8 mouse cellular contexts compared by ENCODE assay signal in genomic region chr10:39520123-39520989, GRCm38 (mm10).
DNase-seq lines count a peak whose midpoint lies in the region; ATAC-seq lines count a peak whose summit lies in the region.

No protein-coding gene starts in this region.

- no peaks in the 10 kb centered on the region for H3K27me3 ChIP-seq in kidney, embryonic 15.5 days
- no peaks in the 10 kb centered on the region for H3K27me3 ChIP-seq in lung, embryonic 16.5 days (ENCODE audit: control insufficient read depth, insufficient read depth, low read depth, low read length)

- H3K9ac ChIP-seq in kidney, embryonic 15.5 days = no peak overlapping the region
- no peak overlapping the region for H3K9ac ChIP-seq in lung, embryonic 16.5 days (ENCODE audit: low read length)

- no peak overlapping the region for H3K27ac ChIP-seq in kidney, embryonic 15.5 days
- no peak overlapping the region for H3K27ac ChIP-seq in lung, embryonic 16.5 days (ENCODE audit: low read length)

- no peak overlapping the region for H3K4me3 ChIP-seq in kidney, embryonic 15.5 days (replicated peaks)
- no peak overlapping the region for H3K4me3 ChIP-seq in lung, embryonic 16.5 days (ENCODE audit: low read length)

- H3K36me3 ChIP-seq in kidney, embryonic 15.5 days = peaks cover 21% of the 10 kb centered on the region
- H3K36me3 ChIP-seq in lung, embryonic 16.5 days (ENCODE audit: control insufficient read depth, insufficient read depth, low read length) = peaks cover 8% of the 10 kb centered on the region

- H3K4me2 ChIP-seq in kidney, embryonic 15.5 days = no peak overlapping the region
- no peak overlapping the region for H3K4me2 ChIP-seq in lung, embryonic 16.5 days (ENCODE audit: low read depth, low read length)

- no peaks in the 10 kb centered on the region for H3K9me3 ChIP-seq in kidney, embryonic 15.5 days (replicated peaks)
- H3K9me3 ChIP-seq in lung, embryonic 16.5 days (ENCODE audit: control insufficient read depth, low read length) = no peaks in the 10 kb centered on the region

- H3K4me1 ChIP-seq in kidney, embryonic 15.5 days = peaks cover 55% of the 10 kb centered on the region
- peaks cover 22% of the 10 kb centered on the region for H3K4me1 ChIP-seq in lung, embryonic 16.5 days (replicated peaks; ENCODE audit: control insufficient read depth, insufficient read depth, low read length)

- peak; percentile 57; the same call in 1 of the 2 replicates for ATAC-seq in kidney, embryonic 15.5 days (replicated peaks; ENCODE audit: low FRiP score)
- peak; percentile 76 for ATAC-seq in lung, embryonic 16.5 days (ENCODE audit: low read depth)

- DNase-seq in CD4-positive, CD25-positive, alpha-beta regulatory T cell, adult 2 months (ENCODE audit: low read depth, low spot score) = peak; percentile 74
- peak; percentile 87 for DNase-seq in MN1 (ENCODE audit: low spot score)
- peak; percentile 88 to 91 for DNase-seq in cerebellum, postnatal 10 days
- DNase-seq in gastrocnemius, postnatal 25 days = peak; percentile 61
- peak; percentile 60 for DNase-seq in retina, postnatal 7 days (ENCODE audit: low read depth, low spot score)
- no peak for DNase-seq in urinary bladder, adult 2 months (ENCODE audit: low spot score)

- WGBS in kidney, embryonic 15.5 days = 60% methylated on average over 9 of the region's 9 CpGs
- WGBS in lung, embryonic 16.5 days = 52% methylated on average over 9 of the region's 9 CpGs
